Mouse (Mus musculus) kidney, adult 2 months (tissue): Measurements from ENCODE around the gene Lnx2.

Experiments used
- CTCF ChIP-seq: fragments of 200-500 bp; conservative IDR thresholded peaks from 2 replicates; pipeline ENCODE4 v1.5.1; 2011; ENCODE audit warnings: low read depth, mild to moderate bottlenecking, control low read depth, low read length, moderate library complexity, mixed read lengths; ENCODE audit not compliant: insufficient read depth, insufficient read length
- POLR2A ChIP-seq: fragments of 200-500 bp; IDR thresholded peaks from one replicate; pipeline ENCODE4 v1.6.1; 2011; ENCODE audit warnings: low read depth, low read length, control low read depth

DNA sequence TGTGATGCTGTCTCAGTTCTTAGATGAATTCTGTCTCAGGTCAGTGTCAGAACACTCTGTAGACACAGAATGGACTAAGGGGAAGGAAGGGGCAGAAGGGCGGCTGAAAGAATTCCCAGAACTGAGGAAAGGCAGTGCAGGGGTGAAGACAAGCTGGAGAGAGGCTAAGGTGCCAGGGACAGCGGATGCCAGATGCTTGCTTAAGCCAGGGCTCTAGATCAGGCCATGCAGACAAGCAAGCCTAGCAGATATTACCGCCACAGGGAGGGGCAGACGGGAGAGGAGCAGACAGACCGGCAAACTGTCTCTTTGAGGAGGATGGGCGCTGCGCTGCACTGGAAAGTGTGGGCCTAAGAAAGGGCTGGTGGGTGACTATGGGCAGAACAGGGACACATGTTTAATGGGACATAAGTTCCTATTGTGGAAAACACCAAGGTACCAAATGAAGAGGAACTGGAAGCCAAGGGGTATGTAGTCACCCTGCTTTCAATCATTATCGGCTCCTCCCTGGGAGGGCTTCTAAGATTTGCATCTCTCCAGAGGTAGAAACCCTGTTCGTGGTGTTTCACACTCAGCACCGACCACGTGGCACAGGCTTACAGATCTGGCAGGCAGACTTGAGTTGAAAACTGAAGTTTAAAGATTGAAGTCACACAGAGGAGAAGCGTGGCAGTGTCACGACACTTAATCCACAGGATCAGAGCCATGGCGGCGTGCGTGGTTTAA is 5.4 kb downstream of the Lnx2 start:
- TF ChIP-seq POLR2A, result no peak
- no peak for TF ChIP-seq CTCF
